Mouse (Mus musculus): ENCODE results near the gene Agbl2.

DNA sequence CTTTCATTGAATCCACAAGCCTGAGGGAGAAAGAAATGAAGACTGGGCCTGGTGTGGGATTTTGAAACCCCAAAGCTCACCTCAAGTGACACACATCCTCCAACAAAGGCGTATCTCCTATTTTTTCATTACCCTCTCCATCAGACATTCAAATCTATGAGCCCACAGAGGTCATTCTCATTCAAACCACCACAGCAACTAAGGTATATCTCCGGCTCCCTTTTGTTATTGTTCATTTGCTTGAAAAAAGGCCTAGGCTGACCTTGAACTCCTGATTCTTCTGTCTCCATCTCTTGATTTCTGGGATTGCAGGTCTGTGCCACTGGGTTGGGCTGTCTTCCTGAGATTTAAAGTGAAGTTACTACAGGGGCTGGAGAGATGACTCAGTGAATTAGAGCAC, 40.5 kb downstream of the Agbl2 start:
- TF ChIP-seq CTCF (IDR thresholded peaks at IDR 0.05; ENCODE audit: low read depth) (no peak), EP300 (IDR thresholded peaks at IDR 0.05; ENCODE audit: low read depth) (no peak)

All from liver, postnatal 0 days (tissue).